Mouse (Mus musculus): Measurements from ENCODE around the gene Ptchd1.
A peak's percentile ranks its signal among the peaks of the same experiment; 100 is the strongest.

Ptchd1 gene

DNA sequence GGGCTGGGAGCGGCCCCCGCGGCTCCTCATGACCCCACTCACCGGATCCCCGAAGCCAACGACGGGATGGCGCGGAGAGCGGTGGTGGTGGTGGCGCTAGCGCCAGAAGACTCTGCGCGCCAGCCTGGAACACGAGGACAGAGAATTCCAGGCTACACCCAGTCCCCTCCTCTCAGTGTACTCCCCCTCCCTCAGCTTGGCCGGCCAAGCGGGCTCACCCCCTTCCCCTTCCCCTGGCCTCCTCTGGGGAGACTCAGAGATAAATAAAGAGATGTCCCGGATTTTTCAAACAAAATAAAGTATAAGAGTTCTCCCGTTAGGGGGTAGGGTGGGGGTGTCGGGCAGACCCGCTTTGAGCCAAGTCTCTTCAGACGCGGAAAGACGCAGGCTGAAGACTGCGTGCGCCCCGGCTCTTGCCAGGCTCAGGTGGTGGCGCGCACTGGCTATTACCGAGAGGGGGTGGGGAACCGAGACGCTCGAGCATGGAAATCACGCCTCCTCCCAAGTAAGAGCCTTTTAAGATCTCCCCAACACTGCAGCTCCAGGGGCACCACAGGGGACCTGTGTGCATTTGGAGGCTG is at the start of gene Ptchd1:
TSS of gene Ptchd1 (minus strand) at position 114 of the 581 bp plus-strand sequence.
- no peak for DNase-seq (ENCODE audit: low spot score)

- DNase-seq (ENCODE audit: low spot score) = peak; percentile 2
Measured at GRCm38 (mm10) chrX:155657971-155658370, 34.4 kb upstream of the Ptchd1 start.

DNA sequence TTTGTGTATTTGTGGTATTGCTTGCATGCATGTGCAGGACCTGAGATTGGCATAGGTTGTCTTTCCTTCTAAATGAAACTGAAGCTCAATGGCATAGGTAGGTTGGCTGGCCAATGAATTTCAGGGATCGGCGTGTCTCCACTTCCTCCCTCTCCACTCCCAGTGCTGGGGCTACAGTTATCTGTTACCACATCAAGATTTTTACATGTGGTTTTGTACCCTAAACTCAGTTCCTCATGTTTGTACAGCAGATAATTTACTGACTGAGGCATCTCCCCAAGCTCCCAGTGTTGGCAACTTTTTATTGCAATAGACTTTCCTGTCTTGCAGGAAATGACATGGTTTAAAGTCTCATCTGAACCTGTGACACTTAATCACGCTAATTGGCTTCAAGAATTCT is 22.4 kb upstream of the Ptchd1 start:
- DNase-seq (ENCODE audit: low spot score) = no peak

- DNase-seq (ENCODE audit: low spot score) = no peak
Measured at GRCm38 (mm10) chrX:155643975-155644374, 20.4 kb upstream of the Ptchd1 start.

GRCm38 (mm10) chrX:155625671-155626196 is 2.1 kb upstream of the Ptchd1 start:
- DNase-seq (ENCODE audit: low spot score) = no peak

GRCm38 (mm10) chrX:155624895-155625294 is 1.3 kb upstream of the Ptchd1 start:
- DNase-seq (ENCODE audit: low spot score) = no peak

GRCm38 (mm10) chrX:155624341-155624841 is 777 bp upstream of the Ptchd1 start, which contains the start of gene Gm15155:
Gene Gm15155, plus strand, starts transcription at chrX:155624741.
- DNase-seq (ENCODE audit: low spot score) = no peak

GRCm38 (mm10) chrX:155622961-155623599 is 534 bp downstream of the Ptchd1 start:
- DNase-seq (ENCODE audit: low spot score) = no peak

DNA sequence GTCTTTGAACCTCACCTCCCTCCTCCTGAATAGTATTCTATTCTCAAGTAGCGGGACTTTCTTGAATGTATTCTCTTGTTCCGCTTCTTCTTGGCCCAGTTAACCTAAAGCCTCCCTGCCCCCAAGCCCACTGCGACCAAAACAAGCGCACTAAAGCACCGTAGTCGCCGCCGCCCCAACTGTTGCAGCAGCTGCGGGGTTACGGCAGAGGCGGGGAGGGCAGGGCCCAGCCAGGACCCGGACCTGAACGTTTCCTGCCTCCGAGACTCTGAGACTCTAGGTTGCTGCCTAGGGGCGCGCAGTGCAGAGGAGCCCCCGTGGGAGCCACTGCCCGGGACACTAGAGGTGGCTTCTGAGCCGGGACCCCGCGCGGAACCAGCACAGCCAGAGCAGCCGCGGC is 1.1 kb downstream of the Ptchd1 start:
- DNase-seq (ENCODE audit: low spot score) = no peak

- no peak for DNase-seq (ENCODE audit: low spot score)
Measured at GRCm38 (mm10) chrX:155601196-155601595, 22.4 kb downstream of the Ptchd1 start.

- DNase-seq (ENCODE audit: low spot score) = no peak
Measured at GRCm38 (mm10) chrX:155596390-155596789, 27.2 kb downstream of the Ptchd1 start.

- DNase-seq (ENCODE audit: low spot score) = no peak
Measured at GRCm38 (mm10) chrX:155594685-155595084, 28.9 kb downstream of the Ptchd1 start.

DNA sequence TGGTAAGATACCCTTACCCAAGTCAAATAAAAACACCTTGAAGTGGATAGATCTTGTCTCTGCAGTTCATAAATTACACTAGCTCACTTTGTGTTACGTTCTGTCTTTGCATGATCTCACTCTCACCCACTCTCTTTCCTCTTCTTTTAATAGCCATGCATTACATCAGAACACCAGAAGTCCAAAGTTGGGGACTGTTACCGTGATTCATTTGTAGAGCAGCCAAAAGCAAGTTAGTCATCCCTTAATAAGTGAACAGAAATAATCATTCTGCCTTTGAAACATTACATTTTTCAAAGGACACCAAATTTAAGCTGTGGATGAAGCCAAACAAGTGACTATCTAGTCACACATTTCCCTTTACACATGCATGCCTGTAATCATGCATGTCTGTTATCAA is 31.1 kb downstream of the Ptchd1 start:
- DNase-seq (ENCODE audit: low spot score) = peak; percentile 16

DNA sequence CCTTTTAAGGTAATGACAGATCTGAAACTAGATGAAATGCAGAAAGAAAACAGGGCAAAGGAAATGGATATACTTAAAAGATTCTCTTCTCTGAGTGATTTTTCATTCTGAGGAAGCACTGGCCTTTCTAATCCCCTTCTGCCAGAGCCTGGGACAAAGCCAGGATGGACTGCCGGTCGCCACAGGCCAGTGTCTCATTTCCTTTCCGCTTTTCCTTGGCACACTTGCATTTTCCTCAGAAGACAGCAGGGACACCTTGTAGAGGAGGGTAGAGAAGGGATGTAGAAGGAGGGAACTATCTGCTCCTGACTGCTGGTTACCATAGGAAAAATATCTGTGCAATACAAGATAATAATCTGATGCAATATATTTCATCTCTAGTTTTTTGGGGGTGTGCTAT is 32.1 kb downstream of the Ptchd1 start:
- no peak for DNase-seq (ENCODE audit: low spot score)

DNA sequence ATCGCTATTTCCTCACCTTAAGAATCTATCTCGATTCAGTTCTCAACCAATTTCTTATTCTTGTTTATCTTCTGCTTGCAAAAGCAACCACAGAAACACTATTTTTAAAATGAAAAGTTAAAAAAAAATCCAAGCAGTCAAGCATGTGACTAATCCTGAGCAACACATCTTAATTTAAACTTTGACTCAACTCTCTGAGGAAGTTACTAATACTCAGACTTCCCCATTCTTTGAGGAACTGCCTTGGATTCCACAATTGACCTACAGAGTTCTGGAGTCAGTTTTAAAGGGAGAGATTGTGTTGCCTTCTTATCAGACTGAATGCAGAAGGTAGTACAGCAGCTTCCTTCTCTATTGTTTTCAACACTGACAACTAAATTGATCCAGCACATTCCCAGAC is 39.0 kb downstream of the Ptchd1 start:
- DNase-seq (ENCODE audit: low spot score) = no peak

DNA sequence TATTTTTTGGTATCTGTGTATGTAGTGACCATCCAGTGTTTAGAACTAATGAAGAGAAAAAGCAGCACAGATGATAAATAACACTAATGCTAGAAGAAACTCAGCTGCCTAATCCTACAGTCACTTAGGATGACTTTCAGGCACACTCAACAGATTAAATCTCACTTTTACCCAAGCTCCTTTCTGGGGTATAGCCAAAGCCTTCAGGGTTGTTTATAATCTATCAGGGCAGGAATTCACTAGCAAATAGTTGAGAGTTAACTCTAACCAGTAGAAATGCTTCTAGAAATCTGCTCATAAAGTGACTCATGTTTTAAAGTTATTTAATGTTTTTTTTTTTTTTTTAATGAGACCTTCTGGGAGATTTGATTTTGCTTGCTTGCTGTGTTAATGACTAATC is 43.8 kb downstream of the Ptchd1 start:
- no peak for DNase-seq (ENCODE audit: low spot score)

- DNase-seq (ENCODE audit: low spot score) = no peak
Measured at GRCm38 (mm10) chrX:155572396-155572795, 51.2 kb downstream of the Ptchd1 start.

DNA sequence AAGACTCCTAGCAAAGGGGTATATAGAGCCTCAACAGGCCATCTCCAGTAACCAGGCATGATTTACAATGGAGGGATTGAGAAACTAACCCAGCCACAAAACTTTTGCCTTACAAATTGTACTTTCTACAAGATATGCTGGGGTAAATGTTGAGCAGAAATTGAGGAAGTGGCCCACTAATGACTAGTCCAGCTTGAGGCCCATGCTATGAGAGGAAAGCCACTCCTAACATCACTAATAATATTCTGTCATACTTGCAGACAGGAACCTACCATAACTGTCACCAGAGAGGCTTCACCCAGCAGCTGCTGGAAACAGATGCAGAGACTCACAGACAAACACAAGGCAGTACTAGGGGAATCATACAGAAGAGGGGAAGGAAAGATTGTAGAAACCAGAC is 79.8 kb downstream of the Ptchd1 start:
- no peak for DNase-seq (ENCODE audit: low spot score)
